Mouse (Mus musculus) olfactory bulb, adult 2 months (tissue): Measurements from ENCODE around the gene Ncf4. TPM values are rescaled to one million over a fixed set of nuclear protein-coding genes. Genes with fewer than 3 reads are reported as not detected.

Source experiments
- H3K27ac ChIP-seq: fragments of 200-500 bp; 2 replicates; pipeline ENCODE4 v1.5.1; 2012; ENCODE audit warnings: low read depth, low read length; ENCODE audit not compliant: insufficient read depth
- H3K4me1 ChIP-seq: fragments of 200-500 bp; 2 replicates; pipeline ENCODE4 v1.6.1; 2012; ENCODE audit warnings: low read length; ENCODE audit not compliant: control insufficient read depth, insufficient read depth
- H3K4me3 ChIP-seq: fragments of 200-500 bp; 2 replicates; pipeline ENCODE4 v1.5.1; 2012; ENCODE audit warnings: mild to moderate bottlenecking, low read depth, low read length, moderate library complexity; ENCODE audit not compliant: insufficient read depth
- CTCF ChIP-seq: fragments of 200-500 bp; IDR thresholded peaks from 2 replicates; pipeline ENCODE4 v1.5.1; 2012; ENCODE audit warnings: low read depth, mild to moderate bottlenecking, low read length, moderate library complexity; ENCODE audit not compliant: insufficient read depth
- POLR2A ChIP-seq: fragments of 200-500 bp; IDR thresholded peaks from 2 replicates; pipeline ENCODE4 v1.6.1; 2012; ENCODE audit warnings: mild to moderate bottlenecking, low read depth, low read length, moderate library complexity; ENCODE audit not compliant: insufficient read depth
- WGBS: fragments of 180-500 bp; shearing (Covaris S2); methylation state at CpG from one replicate; pipeline ENCODE4 v1.1.7; 2018; 5-methylcytosine and 5-hydroxymethylcytosine counted together
- polyA plus RNA-seq: library from polyadenylated mRNA; stranded (reverse); fragments of >200 nt; gene quantifications from 2 replicates; pipeline ENCODE4 v1.2.4, GENCODE M21; 2012; ENCODE audit warnings: low replicate concordance; ENCODE audit not compliant: missing spikeins, insufficient read depth, insufficient read length

Ncf4 gene
- not detected in 2 replicates for polyA plus RNA-seq

DNA sequence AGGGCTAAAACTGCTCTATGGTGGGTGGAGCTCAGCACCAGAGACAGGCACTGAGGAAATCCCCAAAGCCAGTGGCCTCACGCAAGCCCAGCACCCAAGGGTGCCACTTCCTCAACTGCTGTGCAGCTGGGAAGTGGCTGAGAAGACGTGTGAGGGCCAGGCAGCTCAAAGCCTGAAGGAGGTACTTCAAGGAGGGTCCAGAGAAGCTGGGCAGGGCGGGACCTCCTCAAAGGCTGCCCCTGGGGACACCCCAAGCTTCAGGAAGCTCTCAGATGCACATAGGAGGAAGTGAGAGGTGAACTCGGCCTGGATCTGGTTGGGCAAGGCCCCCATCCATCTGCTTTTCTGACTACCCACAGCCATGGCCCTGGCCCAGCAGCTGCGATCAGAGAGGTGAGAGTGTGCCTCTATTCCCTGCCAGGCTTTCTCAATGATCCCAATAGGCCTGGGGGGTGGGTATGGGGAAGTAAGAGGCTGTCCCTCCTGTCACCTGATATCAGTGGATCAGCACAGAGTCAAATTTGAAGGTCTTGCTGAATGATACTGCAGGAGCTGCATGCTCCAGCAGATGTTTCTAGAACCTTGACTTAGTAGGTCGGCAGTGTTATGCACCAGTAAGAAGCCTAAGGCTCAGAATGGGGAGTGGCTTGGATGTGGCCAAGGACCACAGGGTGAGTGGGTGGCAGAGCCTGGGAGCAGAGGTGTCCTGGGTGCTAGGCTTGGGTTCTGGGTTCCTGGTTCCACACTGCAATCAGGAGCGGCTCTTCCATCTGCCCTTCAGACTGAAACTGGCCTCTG, at the start of gene Ncf4:
Gene Ncf4 (plus strand): TSS at position 107 of the 798 bp plus-strand sequence.
- H3K4me3 ChIP-seq, result no peak within 1 kb of the TSS
- no peaks in the 10 kb centered on the region for H3K4me1 ChIP-seq
- TF ChIP-seq POLR2A (no peak), CTCF (no peak)
- H3K27ac ChIP-seq, result no peak within 1 kb of the TSS
- 84% methylated on average over 7 of the region's 7 CpGs for WGBS

DNA sequence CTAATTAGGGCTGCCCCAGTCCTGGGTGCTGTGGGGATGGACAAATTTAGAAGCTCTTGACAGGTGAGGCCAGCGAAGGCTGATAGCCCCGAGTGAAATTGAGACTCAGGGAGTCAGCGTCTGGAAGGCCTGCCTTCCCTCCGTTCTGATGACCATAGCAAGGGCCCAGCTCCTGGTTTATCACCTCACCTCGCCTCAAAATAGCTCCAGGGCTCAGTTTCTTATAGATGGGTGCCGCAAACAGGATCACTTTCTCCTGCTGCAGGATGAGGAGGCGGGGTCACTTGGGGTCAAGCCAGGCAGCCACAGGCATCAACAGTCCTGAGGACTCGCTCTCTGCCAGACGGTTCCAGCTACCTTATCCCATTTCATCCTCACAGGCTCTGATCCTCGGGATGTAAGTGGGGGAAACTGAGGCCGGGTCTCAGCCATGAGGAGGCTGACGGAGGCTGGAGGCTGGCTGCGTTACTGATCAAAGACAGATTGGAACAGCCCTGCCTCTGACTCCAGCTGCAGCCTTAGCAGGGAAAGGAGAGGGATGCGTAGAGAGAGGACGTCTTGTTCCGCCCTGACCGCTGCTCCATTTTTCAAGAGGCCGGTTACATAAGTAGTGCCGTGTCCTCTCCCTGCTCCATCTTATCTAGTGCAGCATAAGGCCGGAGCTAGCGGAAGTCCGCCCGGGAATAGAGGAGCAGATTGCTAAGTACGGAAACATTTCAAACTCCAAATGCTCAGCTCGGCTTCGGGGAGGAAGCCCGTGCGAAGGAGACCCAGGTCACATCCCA, 49.3 kb upstream of the Ncf4 start:
- 83% methylated on average over 28 of the region's 28 CpGs for WGBS

DNA sequence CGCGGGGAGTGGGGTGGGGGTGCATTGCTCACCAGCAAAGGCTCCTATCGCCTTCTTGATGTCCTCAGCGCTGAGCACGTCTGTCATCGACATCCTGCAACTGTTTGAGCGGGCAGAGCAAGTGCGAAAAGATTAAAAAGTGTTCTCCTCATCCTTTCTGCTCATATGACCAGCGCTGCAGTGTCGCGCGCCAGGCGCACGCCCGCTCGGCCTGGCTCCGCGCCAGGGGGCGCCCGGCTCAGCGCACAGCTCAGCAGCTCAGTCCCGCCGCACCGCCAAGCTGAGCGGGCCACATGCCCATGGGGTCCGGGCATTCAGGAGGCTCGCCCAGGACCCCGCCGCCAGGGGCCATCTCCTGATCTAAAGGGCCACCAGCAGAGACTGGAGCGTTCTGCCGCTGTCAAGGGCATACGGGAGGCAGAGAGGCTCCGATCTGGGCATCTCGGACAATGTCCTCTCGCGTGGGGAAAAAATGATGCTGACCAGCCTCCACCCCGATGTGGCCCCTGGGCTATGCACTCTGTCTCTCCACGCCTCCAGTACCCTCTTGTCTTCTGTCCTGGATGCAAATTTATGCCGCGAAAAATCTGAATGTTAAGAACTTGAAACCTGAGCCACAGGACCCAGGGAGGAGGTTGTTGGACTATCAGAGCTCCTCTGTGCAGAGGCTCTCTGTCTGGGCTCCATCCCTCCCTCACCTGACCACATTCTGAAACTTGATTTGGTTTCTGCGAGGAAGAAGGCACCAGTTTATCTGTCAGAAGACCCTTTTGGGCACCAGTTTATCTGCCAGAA, 40.4 kb upstream of the Ncf4 start:
- TF ChIP-seq CTCF (0 out of 2 replicates have a peak, but pooled peaks have one; percentile 6), POLR2A (no peak)
- Histone ChIP-seq H3K4me3 (peak overlapping the region; percentile 43), H3K27ac (no peak overlapping the region), H3K4me1 (peaks cover 15% of the 10 kb centered on the region)
- 3% methylated on average over 41 of the region's 41 CpGs for WGBS

More for the DNA sequence above, 49.3 kb upstream of the Ncf4 start:
- H3K27ac ChIP-seq, result no peak overlapping the region
- no peaks in the 10 kb centered on the region for H3K4me1 ChIP-seq
- TF ChIP-seq CTCF (no peak), POLR2A (no peak)
- no peak overlapping the region for H3K4me3 ChIP-seq

DNA sequence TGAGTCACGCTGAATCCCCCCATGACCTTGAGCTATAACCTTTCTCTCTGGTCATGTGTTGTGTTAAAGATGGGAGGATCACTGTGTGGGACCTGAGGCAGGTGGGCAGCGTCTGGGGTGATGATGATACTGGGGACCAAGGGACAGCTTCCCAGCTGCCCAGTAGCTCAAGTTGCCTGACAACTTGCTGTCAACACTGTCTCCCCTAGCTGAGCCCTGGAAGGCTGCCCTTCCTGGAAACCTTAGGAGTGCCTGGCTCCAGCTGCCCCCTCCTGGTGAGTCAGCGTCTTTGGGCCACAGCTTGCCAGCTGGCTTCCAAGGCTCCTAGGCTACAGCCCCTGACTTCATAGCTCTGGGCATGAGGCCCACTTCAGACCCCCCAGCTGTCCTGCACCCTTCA, 39.4 kb upstream of the Ncf4 start:
- Histone ChIP-seq H3K27ac (no peak overlapping the region), H3K4me1 (peaks cover 15% of the 10 kb centered on the region), H3K4me3 (no peak overlapping the region)
- 56% methylated on average over 3 of the region's 3 CpGs for WGBS
- no peak for TF ChIP-seq POLR2A
- TF ChIP-seq CTCF, result no peak

DNA sequence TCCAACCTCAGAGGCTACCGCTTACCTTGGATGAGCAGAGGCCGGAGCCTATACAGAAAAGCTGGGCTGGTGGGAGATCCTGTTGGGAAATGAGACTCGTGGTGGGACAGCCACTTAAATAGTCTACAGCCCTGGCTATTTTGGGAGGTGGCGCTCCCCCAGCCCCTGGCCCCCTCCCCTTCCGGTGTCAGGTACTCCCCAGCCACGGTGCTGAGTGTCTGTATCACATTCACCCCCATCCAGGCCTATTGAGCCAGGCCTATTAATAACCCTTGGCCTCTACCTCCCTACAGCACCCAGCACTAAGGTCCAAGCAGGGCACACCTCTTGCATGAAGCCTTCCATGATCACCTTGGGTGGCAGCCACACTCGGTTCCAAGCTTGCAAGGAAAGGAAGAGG, 38.3 kb upstream of the Ncf4 start, which contains the start of gene Pvalb:
Gene Pvalb (minus strand): TSS at position 89 of the 400 bp plus-strand sequence.
- WGBS, result 92% methylated on average over 7 of the region's 7 CpGs
- Histone ChIP-seq H3K4me1 (peaks cover 15% of the 10 kb centered on the region), H3K27ac (no peak within 1 kb of the TSS), H3K4me3 (no peak within 1 kb of the TSS)
- TF ChIP-seq CTCF, result no peak
- TF ChIP-seq POLR2A, result no peak

DNA sequence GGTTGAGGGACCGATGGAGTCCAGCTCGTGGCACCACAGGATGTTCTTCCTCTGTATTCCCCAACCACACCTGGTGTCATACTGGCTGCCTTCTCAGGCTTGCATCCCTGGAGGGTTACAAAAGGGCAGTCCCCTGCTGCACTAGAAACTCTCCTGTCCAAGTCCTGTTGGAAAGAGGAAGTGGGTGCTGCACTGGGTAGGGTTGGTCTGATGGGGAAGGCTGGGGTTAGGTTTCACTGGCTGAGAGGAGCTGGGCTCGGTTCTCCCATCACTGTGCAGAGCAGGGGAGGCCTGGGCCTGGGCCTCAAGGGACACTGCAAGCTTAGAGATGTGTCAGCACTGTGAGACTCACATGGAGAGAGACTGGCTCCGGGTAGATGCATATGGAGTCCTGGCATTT, 34.4 kb upstream of the Ncf4 start:
- WGBS, result 80% methylated on average over 4 of the region's 4 CpGs

DNA sequence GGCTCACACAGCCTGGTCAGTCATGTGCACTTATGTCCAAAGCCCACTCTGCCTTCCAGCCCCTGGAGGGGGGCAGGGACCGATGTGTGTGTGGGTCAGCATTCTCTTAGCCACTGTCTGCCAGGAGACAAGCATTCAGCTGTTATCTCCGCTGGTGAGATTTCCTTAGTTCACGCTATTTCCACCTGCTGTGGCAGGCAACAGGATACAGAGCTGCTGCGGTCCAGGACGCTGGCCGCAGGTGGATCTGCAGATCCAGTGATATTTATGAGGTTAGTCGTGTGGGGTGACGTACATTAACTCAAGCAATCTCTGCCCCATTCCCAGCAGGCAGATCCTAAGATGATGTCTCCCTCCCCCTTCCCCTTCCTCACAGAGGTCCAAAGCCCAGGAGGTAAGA, 33.2 kb upstream of the Ncf4 start:
- Histone ChIP-seq H3K27ac (no peak overlapping the region), H3K4me1 (no peaks in the 10 kb centered on the region), H3K4me3 (no peak overlapping the region)
- WGBS, result 90% methylated on average over 8 of the region's 8 CpGs
- TF ChIP-seq CTCF (no peak), POLR2A (no peak)

More for the DNA sequence above, 34.4 kb upstream of the Ncf4 start:
- Histone ChIP-seq H3K4me1 (peaks cover 3% of the 10 kb centered on the region), H3K27ac (no peak overlapping the region), H3K4me3 (no peak overlapping the region)
- TF ChIP-seq POLR2A, result no peak
- no peak for TF ChIP-seq CTCF

DNA sequence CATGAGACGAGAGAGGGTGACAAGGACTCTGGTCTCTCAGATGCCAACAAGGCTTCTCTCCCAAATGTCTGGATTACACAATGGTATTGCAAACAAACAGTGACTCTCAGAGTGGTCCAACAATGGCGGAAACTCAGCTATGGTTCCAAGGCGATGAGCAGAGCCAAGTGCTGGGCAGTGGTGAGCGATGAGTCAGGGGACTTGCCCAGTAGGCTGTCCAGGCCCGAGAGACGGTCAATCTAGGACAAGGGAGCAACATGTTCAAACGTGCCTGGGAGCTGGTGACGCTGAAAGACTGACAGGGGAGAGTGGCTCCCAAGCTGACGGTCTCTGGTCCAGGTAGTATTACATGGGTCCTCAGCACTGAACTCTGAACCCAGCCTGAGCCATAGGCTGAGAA, 29.3 kb upstream of the Ncf4 start:
- H3K27ac ChIP-seq, result no peak overlapping the region
- no peak overlapping the region for H3K4me3 ChIP-seq
- 83% methylated on average over 9 of the region's 9 CpGs for WGBS
- H3K4me1 ChIP-seq, result no peaks in the 10 kb centered on the region
- TF ChIP-seq POLR2A, result no peak
- TF ChIP-seq CTCF, result no peak

DNA sequence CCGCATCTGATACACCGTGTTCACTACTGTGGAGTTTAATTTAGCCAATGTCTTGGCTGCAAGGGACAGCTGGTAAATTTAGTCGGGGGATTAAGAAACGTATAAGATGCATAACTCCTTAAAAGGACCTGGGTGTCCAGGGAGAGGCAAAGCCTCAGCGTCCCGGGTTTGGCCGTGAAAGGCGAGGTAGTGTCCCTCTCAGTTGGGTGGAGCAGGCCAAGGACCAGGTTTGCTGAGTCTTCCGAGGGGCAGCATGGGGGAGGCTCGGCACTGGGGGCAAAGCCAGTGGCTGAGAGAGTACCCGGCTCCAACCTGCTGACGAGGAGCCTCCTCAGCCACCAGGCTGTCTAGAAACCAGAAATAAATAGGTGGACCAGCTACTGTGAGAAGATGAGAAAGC, 16.8 kb upstream of the Ncf4 start:
- Histone ChIP-seq H3K4me1 (peaks cover 3% of the 10 kb centered on the region; the same call in 1 of the 2 replicates), H3K27ac (no peak overlapping the region), H3K4me3 (no peak overlapping the region)
- TF ChIP-seq POLR2A (no peak), CTCF (no peak)
- WGBS, result 90% methylated on average over 12 of the region's 12 CpGs
